Comparison of ENCODE assay signal across 8 mouse cellular contexts in genomic region chr17:6827159-6827733, GRCm38 (mm10). TPM values are rescaled to one million over a fixed set of nuclear protein-coding genes. Genes with fewer than 3 reads are reported as not detected.
DNase-seq lines count a peak whose midpoint lies in the region; ATAC-seq and TF ChIP-seq lines count a peak whose summit lies in the region.

No protein-coding gene starts in this region.

- peak; percentile 51; the same call in 1 of the 2 replicates for TF ChIP-seq EP300 in CH12.LX (IDR thresholded peaks at IDR 0.05; ENCODE audit: low read length)

- H3K4me1 ChIP-seq in CH12.LX (ENCODE audit: control insufficient read depth in 1 of 2, insufficient read depth in 2 of 2), result peaks cover 16 to 53% of the 10 kb centered on the region in 2 experiments
- peaks cover 12% of the 10 kb centered on the region for H3K4me1 ChIP-seq in embryonic facial prominence, embryonic 13.5 days
- peaks cover 14% of the 10 kb centered on the region for H3K4me1 ChIP-seq in hindbrain, embryonic 14.5 days (replicated peaks; ENCODE audit: control insufficient read depth, insufficient read depth, low read length)

- DNase-seq in heart, adult 8-10 months (ENCODE audit: low spot score), result peak; percentile 42
- no peak for DNase-seq in heart, adult 11 months
- peak; percentile 83 for DNase-seq in CH12.LX (ENCODE audit: extremely low read depth)
- DNase-seq in hindbrain, embryonic 14.5 days (ENCODE audit: low spot score), result no peak
- no peak for DNase-seq in adrenal gland, postnatal 14 days
- DNase-seq in cerebellum, postnatal 25 days, result no peak

- in situ Hi-C loops in CH12.LX (cut with MboI; ENCODE audit: low pct_ligation_motif_present, low pct_unique_long_range_greater_than_20kb, low sequenced_read_pairs), result loop anchor here (5.0 kb wide), 1 partner anchor 35 kb away; no protein-coding TSS in a partner anchor

- TF ChIP-seq POLR2A in CH12.LX (IDR thresholded peaks at IDR 0.05; ENCODE audit: low read depth, low read length), result no peak

- TF ChIP-seq RAD21 in CH12.LX (IDR thresholded peaks at IDR 0.05; ENCODE audit: low read depth, low read length), result no peak

- TF ChIP-seq CTCF in CH12.LX (conservative IDR thresholded peaks at IDR 0.05 in 1 of 2, IDR thresholded peaks at IDR 0.05 in 1 of 2; ENCODE audit: low read depth in 2 of 2, low read length in 2 of 2), result no peak

- H3K9ac ChIP-seq in CH12.LX (ENCODE audit: insufficient read depth, low read depth), result peak overlapping the region; percentile 91
- peak overlapping the region; percentile 78 for H3K9ac ChIP-seq in embryonic facial prominence, embryonic 13.5 days
- peak overlapping the region; percentile 72 for H3K9ac ChIP-seq in hindbrain, embryonic 14.5 days

- peaks cover 2% of the 10 kb centered on the region for H3K9me3 ChIP-seq in CH12.LX (replicated peaks; ENCODE audit: low read length)
- H3K9me3 ChIP-seq in embryonic facial prominence, embryonic 13.5 days, result no peaks in the 10 kb centered on the region
- H3K9me3 ChIP-seq in hindbrain, embryonic 14.5 days (ENCODE audit: control insufficient read depth, low read length), result no peaks in the 10 kb centered on the region

- dilution Hi-C loops in CH12.LX (cut with MboI; ENCODE audit: extremely low pct_ligation_motif_present, extremely low pct_unique_long_range_greater_than_20kb, low sequenced_read_pairs), result no loop called here

- no peak for ATAC-seq in embryonic facial prominence, embryonic 13.5 days (ENCODE audit: insufficient number of reproducible peaks, insufficient read depth, low FRiP score, low TSS enrichment, low read depth)
- ATAC-seq in hindbrain, embryonic 14.5 days (ENCODE audit: low FRiP score), result 0 out of 2 replicates have a peak, but pooled peaks have one; percentile 31

- H3K4me3 ChIP-seq in CH12.LX (replicated peaks in 1 of 3; ENCODE audit: low read depth in 2 of 3, low read length in 2 of 3, poor library complexity in 1 of 3) (peak overlapping the region; percentile 59 to 63 (median 61)), macrophage (ENCODE audit: inconsistent target) (peak overlapping the region; percentile 38)
- peak overlapping the region; percentile 56 for H3K4me3 ChIP-seq in embryonic facial prominence, embryonic 13.5 days
- H3K4me3 ChIP-seq in hindbrain, embryonic 14.5 days (replicated peaks; ENCODE audit: low read length), result peak overlapping the region; percentile 56

- 38% methylated on average over 10 of the region's 10 CpGs for WGBS in embryonic facial prominence, embryonic 13.5 days
- 24% methylated on average over 10 of the region's 10 CpGs for WGBS in hindbrain, embryonic 14.5 days
- 3% methylated on average over 10 of the region's 10 CpGs for WGBS in macrophage (ENCODE audit: missing documents)

- H3K36me3 ChIP-seq in CH12.LX (replicated peaks in 1 of 2; ENCODE audit: control insufficient read depth in 1 of 2, insufficient read depth in 1 of 2, low read length in 1 of 2), result no peaks in the 10 kb centered on the region
- H3K36me3 ChIP-seq in embryonic facial prominence, embryonic 13.5 days, result no peaks in the 10 kb centered on the region
- H3K36me3 ChIP-seq in hindbrain, embryonic 14.5 days (replicated peaks; ENCODE audit: control insufficient read depth, insufficient read depth), result no peaks in the 10 kb centered on the region
- H3K36me3 ChIP-seq in macrophage (ENCODE audit: inconsistent target), result no peaks in the 10 kb centered on the region

- H3K79me2 ChIP-seq in CH12.LX (replicated peaks; ENCODE audit: control insufficient read depth, extremely low read depth, insufficient read depth, poor library complexity, severe bottlenecking) (no peaks in the 10 kb centered on the region), macrophage (ENCODE audit: inconsistent target) (no peaks in the 10 kb centered on the region)

- H3K27me3 ChIP-seq in CH12.LX (replicated peaks), result no peaks in the 10 kb centered on the region
- no peaks in the 10 kb centered on the region for H3K27me3 ChIP-seq in embryonic facial prominence, embryonic 13.5 days
- H3K27me3 ChIP-seq in hindbrain, embryonic 14.5 days (ENCODE audit: control insufficient read depth, insufficient read depth, low read length), result no peaks in the 10 kb centered on the region

- H3K27ac ChIP-seq in CH12.LX (ENCODE audit: insufficient read depth, low read depth), result peak overlapping the region; percentile 89
- peak overlapping the region; percentile 97 for H3K27ac ChIP-seq in embryonic facial prominence, embryonic 13.5 days
- H3K27ac ChIP-seq in hindbrain, embryonic 14.5 days, result peak overlapping the region; percentile 99
- peak overlapping the region; percentile 89 for H3K27ac ChIP-seq in macrophage

- peak overlapping the region; percentile 91 for H3K4me2 ChIP-seq in CH12.LX (ENCODE audit: insufficient read depth, low read depth, poor library complexity, severe bottlenecking)
- peak overlapping the region; percentile 76 for H3K4me2 ChIP-seq in embryonic facial prominence, embryonic 13.5 days
- peak overlapping the region; percentile 74 for H3K4me2 ChIP-seq in hindbrain, embryonic 14.5 days (replicated peaks)

TF ChIP-seq in CH12.LX, 34 proteins besides CTCF, POLR2A, EP300 and RAD21:
- TF ChIP-seq HCFC1 (IDR thresholded peaks at IDR 0.05; ENCODE audit: low read depth, low read length) (no peak; the same call in 1 of the 2 replicates), USF1 (IDR thresholded peaks at IDR 0.05; ENCODE audit: low read depth, low read length) (peak; percentile 27; the same call in 1 of the 2 replicates), MAZ (IDR thresholded peaks at IDR 0.05; ENCODE audit: low read depth, low read length) (no peak), CHD2 (IDR thresholded peaks at IDR 0.05; ENCODE audit: low read length) (0 out of 2 replicates have a peak, but pooled peaks have one; percentile 17), POLR2AphosphoS2 (IDR thresholded peaks at IDR 0.05; ENCODE audit: low read depth, low read length) (0 out of 2 replicates have a peak, but pooled peaks have one; percentile 44), ZNF384 (IDR thresholded peaks at IDR 0.05; ENCODE audit: low read depth, low read length) (no peak), JUND (conservative IDR thresholded peaks at IDR 0.05; ENCODE audit: low read depth, low read length) (peak; percentile 73), SMC3 (IDR thresholded peaks at IDR 0.05; ENCODE audit: low read depth, low read length) (no peak; the same call in 1 of the 2 replicates), MYC (IDR thresholded peaks at IDR 0.05; ENCODE audit: low read depth, low read length) (peak; percentile 85), ETS1 (conservative IDR thresholded peaks at IDR 0.05; ENCODE audit: low read depth, low read length) (peak; percentile 81), NELFE (IDR thresholded peaks at IDR 0.05; ENCODE audit: low read depth, low read length) (peak; percentile 1; the same call in 1 of the 2 replicates), PAX5 (IDR thresholded peaks at IDR 0.05; ENCODE audit: low read length) (no peak), SIN3A (IDR thresholded peaks at IDR 0.05; ENCODE audit: low read length) (0 out of 2 replicates have a peak, but pooled peaks have one; percentile 2), BHLHE40 (IDR thresholded peaks at IDR 0.05; ENCODE audit: low read depth, low read length) (peak; percentile 90), MEF2A (IDR thresholded peaks at IDR 0.05; ENCODE audit: borderline replicate concordance, low read depth, low read length) (peak; percentile 79), RCOR1 (conservative IDR thresholded peaks at IDR 0.05; ENCODE audit: low read depth, low read length) (0 out of 2 replicates have a peak, but pooled peaks have one; percentile 65), MAX (IDR thresholded peaks at IDR 0.05; ENCODE audit: low read length) (peak; percentile 80; the same call in 1 of the 2 replicates), KAT2A (IDR thresholded peaks at IDR 0.05; ENCODE audit: insufficient replicate concordance, low read length) (no peak), USF2 (conservative IDR thresholded peaks at IDR 0.05; ENCODE audit: low read depth, low read length) (peak; percentile 39; the same call in 1 of the 2 replicates), IRF4 (IDR thresholded peaks at IDR 0.05; ENCODE audit: low read depth, low read length) (peak; percentile 46; the same call in 1 of the 2 replicates), TBP (conservative IDR thresholded peaks at IDR 0.05; ENCODE audit: low read depth, low read length) (no peak; the same call in 1 of the 2 replicates), MXI1 (IDR thresholded peaks at IDR 0.05; ENCODE audit: low read depth, low read length) (peak; percentile 30), CHD1 (IDR thresholded peaks at IDR 0.05; ENCODE audit: low read depth, low read length) (no peak; the same call in 1 of the 2 replicates), E2F4 (IDR thresholded peaks at IDR 0.05; ENCODE audit: insufficient replicate concordance, low read depth, low read length) (no peak), TCF12 (IDR thresholded peaks at IDR 0.05; ENCODE audit: low read depth, low read length) (no peak), JUN (IDR thresholded peaks at IDR 0.05; ENCODE audit: insufficient read depth, low read depth, low read length) (peak; percentile 79), ZKSCAN1 (IDR thresholded peaks at IDR 0.05; ENCODE audit: borderline replicate concordance, low read depth, low read length) (no peak)

RNA-seq across cellular contexts. Expression of gene Ezr, which starts 44.7 kb away (rescaled TPM):
- total RNA-seq in heart, adult 8-10 months (2022), result 10 to 100 TPM; 29.1 to 38.7 (median 33.9) TPM
- total RNA-seq in CH12.LX (2012; rRNA removed) (107 and 115 TPM in 2 replicates), CH12.LX (2014; rRNA removed) (123 and 139 TPM in 2 replicates)
- polyA plus RNA-seq in CH12.LX (2012; ENCODE audit: insufficient read length, low read depth) (207 and 290 TPM in 2 replicates), macrophage (2018) (19.3 to 60.4 TPM (median 43.6 TPM) in 3 replicates)
- 51.5 and 60.4 TPM in 2 replicates for polyA plus RNA-seq in embryonic facial prominence, embryonic 13.5 days (2015; fragmentation: Nextera tagmentation; extraction: Ambion mirVana)
- 60.1 and 67.4 TPM in 2 replicates for polyA plus RNA-seq in hindbrain, embryonic 14.5 days (2014; fragmentation: Nextera tagmentation; extraction: Ambion mirVana)
- total RNA-seq in macrophage (2018; cell fraction: chromatin; rRNA removed), result 100 to 1,000 TPM in 5 of 26 experiments, 10 to 100 TPM in 14, 1 to 10 TPM in 7; 7.9 to 281 (median 15.4) TPM
- 100 to 1,000 TPM in 2 of 26 experiments, 10 to 100 TPM in 24; 17.0 to 184 (median 26.5) TPM for total RNA-seq in macrophage (2018; cell fraction: cytosol; rRNA removed)
- total RNA-seq in macrophage (2018; cell fraction: nucleus; rRNA removed), result 100 to 1,000 TPM in 4 of 26 experiments, 10 to 100 TPM in 22; 11.8 to 184 (median 20.8) TPM
- total RNA-seq in adrenal gland, postnatal 14 days (2021), result 23.6 and 30.5 TPM in 2 replicates

Comparison
In these comparisons a context has a peak if more than half of its experiments do, and no peak if none do; other contexts are left out.
1. DNase-seq: peak in heart, adult 8-10 months (single experiment) and CH12.LX (single experiment); none in heart, adult 11 months (single experiment), hindbrain, embryonic 14.5 days (single experiment), adrenal gland, postnatal 14 days (single experiment) and cerebellum, postnatal 25 days (0 of 2).
2. Peak in every context shown above with its lines, with median percentiles within 50 percentile points of each other: H3K27ac ChIP-seq, H3K4me2 ChIP-seq, H3K4me3 ChIP-seq and H3K9ac ChIP-seq.